Mouse (Mus musculus) kidney, postnatal 0 days (tissue): ENCODE measurements at regions not wholly inside any gene's neighbourhood (a gene's known extent, or its start where the extent isn't known, plus 50 kb on each side); places are given as distances from the start of the nearest gene placed in this dataset.

ENCODE experiments used
- ATAC-seq: fragments of 200-750 bp; cut with Nextera tagmentation; replicated peaks from 2 replicates; pipeline ENCODE4 v1.8.0; 2017; ENCODE audit warnings: low read depth, moderate number of reproducible peaks, moderate TSS enrichment, moderate library complexity; ENCODE audit not compliant: low FRiP score
- DNase-seq: peaks from one replicate; pipeline ENCODE4 v3.0.0-alpha.2; 2016; ENCODE audit warnings: low spot score
- H3K27ac ChIP-seq: fragments of 300-500 bp; sonication (generic); 2 replicates; pipeline ENCODE4 v1.5.1; 2014; ENCODE audit warnings: mild to moderate bottlenecking
- H3K27me3 ChIP-seq: fragments of 300-500 bp; sonication (generic); 2 replicates; pipeline ENCODE4 v1.6.1; 2014; ENCODE audit warnings: low read length, mixed read lengths; ENCODE audit not compliant: insufficient read depth
- H3K36me3 ChIP-seq: fragments of 300-500 bp; sonication (generic); 2 replicates; pipeline ENCODE4 v1.6.1; 2014; ENCODE audit warnings: low read length, mixed read lengths; ENCODE audit not compliant: insufficient read depth
- H3K4me1 ChIP-seq: fragments of 300-500 bp; sonication (generic); replicated peaks from 2 replicates; pipeline ENCODE4 v1.6.1; 2014; ENCODE audit warnings: antibody characterized with exemption, low read length, mixed read lengths; ENCODE audit not compliant: insufficient read depth
- H3K4me2 ChIP-seq: fragments of 300-500 bp; sonication (generic); 2 replicates; pipeline ENCODE4 v1.6.1; 2014; ENCODE audit warnings: mild to moderate bottlenecking, low read length, moderate library complexity, mixed read lengths
- H3K4me3 ChIP-seq: fragments of 300-500 bp; sonication (generic); replicated peaks from 2 replicates; pipeline ENCODE4 v1.5.1; 2014; ENCODE audit warnings: low read depth, low read length
- H3K9ac ChIP-seq: fragments of 300-500 bp; sonication (generic); 2 replicates; pipeline ENCODE4 v1.6.1; 2014; ENCODE audit warnings: low read depth, low read length
- H3K9me3 ChIP-seq: fragments of 300-500 bp; sonication (generic); replicated peaks from 2 replicates; pipeline ENCODE4 v1.6.1; 2016; ENCODE audit warnings: low read length, inconsistent platforms, mixed read lengths
- CTCF ChIP-seq: IDR thresholded peaks from 2 replicates; pipeline ENCODE4 v1.5.1; 2016; ENCODE audit warnings: antibody characterized with exemption, low read depth, mild to moderate bottlenecking, moderate library complexity
- WGBS: fragments of 180-500 bp; shearing (Covaris S2); extraction: QIAGEN DNeasy Blood & Tissue Kit; methylation state at CpG from one replicate; pipeline ENCODE4 v1.1.7; 2014; 5-methylcytosine and 5-hydroxymethylcytosine counted together

GRCm38 (mm10) chr1:51687484-51688223, 209.4 kb upstream of the Nabp1 start:
- Histone ChIP-seq H3K27ac (no peak overlapping the region), H3K36me3 (no peaks in the 10 kb centered on the region), H3K9me3 (no peaks in the 10 kb centered on the region), H3K4me2 (no peak overlapping the region), H3K27me3 (no peaks in the 10 kb centered on the region), H3K4me3 (no peak overlapping the region), H3K9ac (no peak overlapping the region), H3K4me1 (no peaks in the 10 kb centered on the region)
- TF ChIP-seq CTCF = no peak
- ATAC-seq (no peak), DNase-seq (no peak)
- 38% methylated on average over 7 of the region's 7 CpGs for WGBS

GRCm38 (mm10) chr1:51686759-51687158, 208.5 kb upstream of the Nabp1 start:
- no peak overlapping the region for H3K27ac ChIP-seq
- ATAC-seq = no peak
- no peak for TF ChIP-seq CTCF
- H3K9me3 ChIP-seq = no peaks in the 10 kb centered on the region
- DNase-seq = no peak
- H3K9ac ChIP-seq = no peak overlapping the region
- no peaks in the 10 kb centered on the region for H3K36me3 ChIP-seq
- no peak overlapping the region for H3K4me3 ChIP-seq
- H3K4me1 ChIP-seq = no peaks in the 10 kb centered on the region
- H3K4me2 ChIP-seq = no peak overlapping the region
- H3K27me3 ChIP-seq = no peaks in the 10 kb centered on the region
- WGBS = 75% methylated on average over 3 of the region's 3 CpGs

- Histone ChIP-seq H3K36me3 (no peaks in the 10 kb centered on the region), H3K4me2 (no peak overlapping the region), H3K4me3 (no peak overlapping the region), H3K9ac (no peak overlapping the region), H3K4me1 (no peaks in the 10 kb centered on the region), H3K9me3 (no peaks in the 10 kb centered on the region), H3K27me3 (no peaks in the 10 kb centered on the region), H3K27ac (no peak overlapping the region)
- TF ChIP-seq CTCF = no peak
- 85% methylated on average over 5 of the region's 5 CpGs for WGBS
- DNase-seq = no peak
- ATAC-seq = no peak
Observed at GRCm38 (mm10) chr1:51682273-51682672, 204.0 kb upstream of the Nabp1 start.

GRCm38 (mm10) chr1:51681872-51682271, 203.6 kb upstream of the Nabp1 start:
- no peaks in the 10 kb centered on the region for H3K36me3 ChIP-seq
- H3K4me1 ChIP-seq = no peaks in the 10 kb centered on the region
- H3K9ac ChIP-seq = no peak overlapping the region
- H3K4me2 ChIP-seq = no peak overlapping the region
- H3K27ac ChIP-seq = no peak overlapping the region
- no peaks in the 10 kb centered on the region for H3K27me3 ChIP-seq
- DNase-seq = no peak
- no peak overlapping the region for H3K4me3 ChIP-seq
- no peak for TF ChIP-seq CTCF
- no peaks in the 10 kb centered on the region for H3K9me3 ChIP-seq
- ATAC-seq = no peak

GRCm38 (mm10) chr1:51680725-51681124, 202.5 kb upstream of the Nabp1 start:
- H3K27me3 ChIP-seq = no peaks in the 10 kb centered on the region
- WGBS = 71% methylated on average over 6 of the region's 6 CpGs
- no peaks in the 10 kb centered on the region for H3K4me1 ChIP-seq
- no peak for ATAC-seq
- H3K36me3 ChIP-seq = no peaks in the 10 kb centered on the region
- no peak overlapping the region for H3K9ac ChIP-seq
- no peak for DNase-seq
- no peak for TF ChIP-seq CTCF
- H3K27ac ChIP-seq = no peak overlapping the region
- no peak overlapping the region for H3K4me3 ChIP-seq
- no peaks in the 10 kb centered on the region for H3K9me3 ChIP-seq
- no peak overlapping the region for H3K4me2 ChIP-seq

GRCm38 (mm10) chr1:51678290-51678928, 200.2 kb upstream of the Nabp1 start:
- no peak for TF ChIP-seq CTCF
- H3K9ac ChIP-seq = no peak overlapping the region
- H3K27me3 ChIP-seq = no peaks in the 10 kb centered on the region
- no peaks in the 10 kb centered on the region for H3K9me3 ChIP-seq
- DNase-seq (no peak), ATAC-seq (no peak)
- no peaks in the 10 kb centered on the region for H3K36me3 ChIP-seq
- WGBS = 59% methylated on average over 6 of the region's 6 CpGs
- no peaks in the 10 kb centered on the region for H3K4me1 ChIP-seq
- no peak overlapping the region for H3K4me3 ChIP-seq
- H3K4me2 ChIP-seq = no peak overlapping the region
- H3K27ac ChIP-seq = no peak overlapping the region
